Mouse (Mus musculus) liver, postnatal 0 days (tissue): ENCODE measurements around the gene Popdc2.

ENCODE experiments used
- CTCF ChIP-seq: sonication (generic); IDR thresholded peaks from 2 replicates; pipeline ENCODE4 v1.5.1; 2016; ENCODE audit warnings: antibody characterized with exemption, low read depth
- EP300 ChIP-seq: IDR thresholded peaks from 2 replicates; pipeline ENCODE4 v1.6.1; 2016; ENCODE audit warnings: antibody characterized with exemption, low read depth, mild to moderate bottlenecking

- TF ChIP-seq CTCF, result no peak
- TF ChIP-seq EP300, result no peak
These were observed 46.4 kb downstream of the Popdc2 start for GRCm38 (mm10) chr16:38408416-38408815.
